Mouse (Mus musculus): Measurements from ENCODE around the gene Lamb1. TPM values are rescaled to one million over a fixed set of nuclear protein-coding genes. Genes with fewer than 3 reads are reported as not detected.

The Lamb1 gene
- polyA plus RNA-seq, 1 experiment from 2014 or later: 68.1 TPM

- no peak for ATAC-seq (ENCODE audit: insufficient number of reproducible peaks, low FRiP score, low TSS enrichment, low read depth)
Measured at GRCm38 (mm10) chr12:31375283-31375615, 110.2 kb downstream of the Lamb1 start.

DNA sequence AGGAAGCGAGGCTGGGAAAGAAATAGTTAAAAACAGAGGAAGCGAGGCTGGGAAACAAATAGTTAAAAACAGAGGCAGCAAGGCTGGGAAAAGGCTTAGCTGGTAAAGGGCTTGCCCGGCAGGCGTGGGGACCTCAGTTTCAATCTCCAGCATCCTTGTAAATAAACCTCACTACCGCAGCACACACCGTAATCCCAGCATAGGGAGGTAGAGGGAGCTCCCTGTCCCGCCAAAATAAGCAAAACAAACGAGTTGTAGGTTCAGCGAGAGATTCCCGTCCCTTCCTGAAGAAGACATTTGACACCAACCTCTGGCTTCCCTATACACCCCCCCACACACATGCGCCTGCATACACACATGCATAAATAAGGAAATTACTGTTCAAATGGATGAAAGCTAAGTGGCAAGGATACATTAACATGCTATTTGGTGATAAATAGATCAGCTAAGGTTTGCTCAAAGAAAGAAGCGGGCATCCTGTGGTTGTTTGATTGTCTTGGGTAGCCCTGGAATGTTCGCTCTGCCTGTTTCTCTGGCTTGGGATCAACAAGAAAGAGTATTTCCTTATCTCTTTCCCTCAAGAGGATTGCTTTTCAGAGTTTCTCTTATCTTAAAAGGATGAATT is 111.4 kb downstream of the Lamb1 start:
- no peaks in the 10 kb centered on the region for H3K27me3 ChIP-seq
- peak overlapping the region; percentile 44 for H3K4me2 ChIP-seq
- no peaks in the 10 kb centered on the region for H3K36me3 ChIP-seq
- WGBS: 11% methylated on average over 13 of the region's 13 CpGs
- no peaks in the 10 kb centered on the region for H3K9me3 ChIP-seq
- peaks cover 8% of the 10 kb centered on the region; the same call in 1 of the 2 replicates for H3K4me1 ChIP-seq
- H3K9ac ChIP-seq: peak overlapping the region; percentile 14; the same call in 1 of the 2 replicates
- no peak for ATAC-seq (ENCODE audit: insufficient number of reproducible peaks, low FRiP score, low TSS enrichment, low read depth)
- peak overlapping the region; percentile 21 for H3K4me3 ChIP-seq
- no peak overlapping the region for H3K27ac ChIP-seq

More at GRCm38 (mm10) chr12:31375283-31375615, 110.2 kb downstream of the Lamb1 start:
- Histone ChIP-seq H3K4me1 (peaks cover 8% of the 10 kb centered on the region; the same call in 1 of the 2 replicates), H3K27ac (no peak overlapping the region), H3K4me3 (no peak overlapping the region), H3K9me3 (no peaks in the 10 kb centered on the region), H3K4me2 (no peak overlapping the region), H3K9ac (no peak overlapping the region), H3K36me3 (no peaks in the 10 kb centered on the region), H3K27me3 (no peaks in the 10 kb centered on the region)
- 60% methylated on average over 4 of the region's 4 CpGs for WGBS

DNA sequence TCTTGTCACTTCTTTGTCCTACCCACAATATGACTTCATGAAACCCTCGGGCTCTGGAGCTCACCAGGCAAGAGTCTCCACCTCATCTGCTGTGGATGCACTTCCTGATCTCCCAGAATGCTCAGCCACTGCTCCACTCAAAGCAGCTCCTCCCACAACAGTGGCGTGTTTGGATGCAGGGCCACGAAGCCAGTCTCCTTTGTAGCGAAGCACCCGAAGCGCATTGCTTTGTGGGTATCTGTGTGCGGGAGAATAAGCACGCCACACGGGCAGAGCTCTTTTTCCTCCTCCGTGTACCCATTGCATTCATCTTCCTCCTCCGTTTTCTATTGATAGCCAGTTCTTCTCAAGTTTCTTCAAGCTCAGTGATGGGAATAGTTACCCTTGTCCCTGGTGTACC is 112.2 kb downstream of the Lamb1 start:
- no peak overlapping the region for H3K9ac ChIP-seq
- peaks cover 8% of the 10 kb centered on the region; the same call in 1 of the 2 replicates for H3K4me1 ChIP-seq
- no peaks in the 10 kb centered on the region for H3K9me3 ChIP-seq
- 82% methylated on average over 11 of the region's 11 CpGs for WGBS
- no peak overlapping the region for H3K4me2 ChIP-seq
- H3K27ac ChIP-seq: no peak overlapping the region
- no peaks in the 10 kb centered on the region for H3K27me3 ChIP-seq
- no peak overlapping the region for H3K4me3 ChIP-seq
- ATAC-seq (ENCODE audit: insufficient number of reproducible peaks, low FRiP score, low TSS enrichment, low read depth): no peak
- H3K36me3 ChIP-seq: no peaks in the 10 kb centered on the region

Other genes starting within 250 kb of the Lamb1 start
- 0.29 and 0.36 TPM in 2 replicates for gene Fam110c, start 191.4 kb upstream of the Lamb1 start, polyA plus RNA-seq (2015; fragmentation: Nextera tagmentation; extraction: Ambion mirVana)
- not detected in 2 replicates for gene Gm6993, start 24.5 kb upstream of the Lamb1 start, polyA plus RNA-seq (2015; fragmentation: Nextera tagmentation; extraction: Ambion mirVana)
- gene Dld, start 86.2 kb downstream of the Lamb1 start, polyA plus RNA-seq (2015; fragmentation: Nextera tagmentation; extraction: Ambion mirVana): 119 and 123 TPM in 2 replicates
- gene Slc26a3, start 125.6 kb downstream of the Lamb1 start, polyA plus RNA-seq (2015; fragmentation: Nextera tagmentation; extraction: Ambion mirVana): 0.29 and 0.38 TPM in 2 replicates
- gene Cbll1, start 234.4 kb downstream of the Lamb1 start, polyA plus RNA-seq (2015; fragmentation: Nextera tagmentation; extraction: Ambion mirVana): 10.6 and 11.5 TPM in 2 replicates